Mouse (Mus musculus): Measurements from ENCODE around the gene Ldlrad3. TPM values are rescaled to one million over a fixed set of nuclear protein-coding genes. Genes with fewer than 3 reads are reported as not detected.
A peak's percentile ranks its signal among the peaks of the same experiment; 100 is the strongest.

Ldlrad3 gene
- polyA plus RNA-seq, 1 experiment, result 18.5 TPM

- Histone ChIP-seq H3K4me3 (ENCODE audit: insufficient read depth, low read depth, low read length) (no peak overlapping the region), H3K36me3 (ENCODE audit: control insufficient read depth, insufficient read depth, low read length) (no peaks in the 10 kb centered on the region), H3K27me3 (replicated peaks; ENCODE audit: control insufficient read depth, insufficient read depth, low read length) (no peaks in the 10 kb centered on the region), H3K27ac (ENCODE audit: insufficient read depth, low read depth, low read length) (no peak overlapping the region), H3K4me1 (ENCODE audit: control insufficient read depth, insufficient read depth, low read length) (peaks cover 5% of the 10 kb centered on the region; the same call in 1 of the 2 replicates)
- DNase-seq, result no peak
- TF ChIP-seq POLR2A (IDR thresholded peaks at IDR 0.05; ENCODE audit: low read depth, low read length) (no peak), CTCF (conservative IDR thresholded peaks at IDR 0.05; ENCODE audit: insufficient read depth, insufficient read length, low read depth, low read length) (no peak)
- WGBS, result 86% methylated on average over 7 of the region's 7 CpGs
Observed at GRCm38 (mm10) chr2:101950716-101951520, 235.3 kb downstream of the Ldlrad3 start.

- H3K4me3 ChIP-seq (ENCODE audit: insufficient read depth, low read depth, low read length), result no peak overlapping the region
- no peaks in the 10 kb centered on the region; the same call in 1 of the 2 replicates for H3K4me1 ChIP-seq (ENCODE audit: control insufficient read depth, insufficient read depth, low read length)
- no peak overlapping the region for H3K27ac ChIP-seq (ENCODE audit: insufficient read depth, low read depth, low read length)
- H3K36me3 ChIP-seq (ENCODE audit: control insufficient read depth, insufficient read depth, low read length), result no peaks in the 10 kb centered on the region
- 95% methylated on average over 1 of the region's 1 CpGs for WGBS
- H3K27me3 ChIP-seq (replicated peaks; ENCODE audit: control insufficient read depth, insufficient read depth, low read length), result no peaks in the 10 kb centered on the region
- DNase-seq, result no peak
- no peak for TF ChIP-seq CTCF (conservative IDR thresholded peaks at IDR 0.05; ENCODE audit: insufficient read depth, insufficient read length, low read depth, low read length)
- TF ChIP-seq POLR2A (IDR thresholded peaks at IDR 0.05; ENCODE audit: low read depth, low read length), result no peak
Observed at GRCm38 (mm10) chr2:101935006-101935405, 251.2 kb downstream of the Ldlrad3 start.

DNA sequence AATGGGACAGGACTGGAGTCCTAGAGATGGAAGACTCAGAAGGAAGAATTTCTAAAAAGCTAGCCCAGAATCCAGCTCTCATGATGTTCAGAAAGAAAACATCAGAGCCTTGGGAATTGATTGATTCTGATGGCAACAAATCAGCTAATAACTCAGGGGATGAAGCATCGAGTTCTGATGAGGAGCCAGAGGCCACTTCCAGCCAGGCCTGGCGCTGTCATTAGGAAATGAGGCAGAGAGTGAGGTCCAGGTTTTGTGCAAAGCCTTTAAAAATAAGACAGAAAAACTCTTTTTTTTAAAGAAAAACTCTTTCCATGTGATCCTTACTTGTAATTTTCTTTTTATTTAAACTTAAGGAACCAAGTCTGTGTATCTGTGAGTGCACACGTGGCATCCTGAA is 252.9 kb downstream of the Ldlrad3 start:
- 93% methylated on average over 3 of the region's 3 CpGs for WGBS
- DNase-seq, result no peak
- Histone ChIP-seq H3K27me3 (replicated peaks; ENCODE audit: control insufficient read depth, insufficient read depth, low read length) (no peaks in the 10 kb centered on the region), H3K36me3 (ENCODE audit: control insufficient read depth, insufficient read depth, low read length) (no peaks in the 10 kb centered on the region), H3K4me3 (ENCODE audit: insufficient read depth, low read depth, low read length) (no peak overlapping the region), H3K4me1 (ENCODE audit: control insufficient read depth, insufficient read depth, low read length) (no peaks in the 10 kb centered on the region; the same call in 1 of the 2 replicates), H3K27ac (ENCODE audit: insufficient read depth, low read depth, low read length) (no peak overlapping the region)
- TF ChIP-seq CTCF (conservative IDR thresholded peaks at IDR 0.05; ENCODE audit: insufficient read depth, insufficient read length, low read depth, low read length) (no peak), POLR2A (IDR thresholded peaks at IDR 0.05; ENCODE audit: low read depth, low read length) (no peak)

DNA sequence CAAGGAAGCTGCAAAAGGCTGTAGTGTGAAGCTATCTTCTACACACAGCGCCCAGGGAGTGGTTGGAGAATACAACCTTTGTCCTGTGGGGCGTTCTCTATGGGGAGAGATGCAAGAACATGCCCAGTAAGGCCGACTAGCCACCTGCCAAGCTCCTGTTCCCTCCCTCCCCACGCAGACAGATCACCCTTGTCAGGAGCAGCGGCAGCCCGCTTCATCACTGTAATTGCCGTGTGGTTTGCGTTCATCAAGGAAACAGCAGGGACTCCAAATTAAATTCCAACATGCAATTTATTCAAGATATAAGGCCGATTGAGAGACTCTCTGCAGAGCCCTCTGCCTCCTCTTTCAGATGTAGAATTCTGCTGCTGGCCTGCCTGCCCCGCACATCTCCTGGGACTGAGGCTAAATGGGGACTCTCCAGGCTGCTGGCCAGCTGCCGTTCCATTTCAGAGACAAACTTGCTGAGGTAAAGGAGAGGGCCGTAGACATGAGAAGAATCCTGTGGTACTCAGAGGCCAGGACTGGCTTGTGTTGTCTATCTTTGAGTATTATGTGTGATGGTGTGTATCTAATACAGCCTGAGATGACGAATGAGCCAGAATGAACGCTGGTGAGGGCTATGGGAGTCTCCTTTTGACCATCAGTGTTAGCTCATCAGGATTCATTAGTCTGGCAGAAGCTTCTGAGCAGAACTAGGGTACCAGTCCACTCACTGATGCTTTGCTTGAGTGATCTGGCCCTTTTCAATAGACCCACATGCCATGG is 253.8 kb downstream of the Ldlrad3 start:
- peak; percentile 53 for DNase-seq
- no peak for TF ChIP-seq CTCF (conservative IDR thresholded peaks at IDR 0.05; ENCODE audit: insufficient read depth, insufficient read length, low read depth, low read length)
- TF ChIP-seq POLR2A (IDR thresholded peaks at IDR 0.05; ENCODE audit: low read depth, low read length), result no peak
- 70% methylated on average over 14 of the region's 14 CpGs for WGBS
- no peaks in the 10 kb centered on the region for H3K27me3 ChIP-seq (replicated peaks; ENCODE audit: control insufficient read depth, insufficient read depth, low read length)
- H3K4me1 ChIP-seq (ENCODE audit: control insufficient read depth, insufficient read depth, low read length), result no peaks in the 10 kb centered on the region; the same call in 1 of the 2 replicates
- no peak overlapping the region for H3K27ac ChIP-seq (ENCODE audit: insufficient read depth, low read depth, low read length)
- no peaks in the 10 kb centered on the region for H3K36me3 ChIP-seq (ENCODE audit: control insufficient read depth, insufficient read depth, low read length)
- H3K4me3 ChIP-seq (ENCODE audit: insufficient read depth, low read depth, low read length), result no peak overlapping the region

GRCm38 (mm10) chr2:101925591-101926188 is 260.5 kb downstream of the Ldlrad3 start:
- Histone ChIP-seq H3K4me1 (ENCODE audit: control insufficient read depth, insufficient read depth, low read length) (peaks cover 13% of the 10 kb centered on the region; the same call in 1 of the 2 replicates), H3K36me3 (ENCODE audit: control insufficient read depth, insufficient read depth, low read length) (no peaks in the 10 kb centered on the region), H3K4me3 (ENCODE audit: insufficient read depth, low read depth, low read length) (no peak overlapping the region), H3K27ac (ENCODE audit: insufficient read depth, low read depth, low read length) (no peak overlapping the region), H3K27me3 (replicated peaks; ENCODE audit: control insufficient read depth, insufficient read depth, low read length) (no peaks in the 10 kb centered on the region)
- no peak for TF ChIP-seq CTCF (conservative IDR thresholded peaks at IDR 0.05; ENCODE audit: insufficient read depth, insufficient read length, low read depth, low read length)
- no peak for TF ChIP-seq POLR2A (IDR thresholded peaks at IDR 0.05; ENCODE audit: low read depth, low read length)
- DNase-seq, result no peak
- 92% methylated on average over 12 of the region's 12 CpGs for WGBS

DNA sequence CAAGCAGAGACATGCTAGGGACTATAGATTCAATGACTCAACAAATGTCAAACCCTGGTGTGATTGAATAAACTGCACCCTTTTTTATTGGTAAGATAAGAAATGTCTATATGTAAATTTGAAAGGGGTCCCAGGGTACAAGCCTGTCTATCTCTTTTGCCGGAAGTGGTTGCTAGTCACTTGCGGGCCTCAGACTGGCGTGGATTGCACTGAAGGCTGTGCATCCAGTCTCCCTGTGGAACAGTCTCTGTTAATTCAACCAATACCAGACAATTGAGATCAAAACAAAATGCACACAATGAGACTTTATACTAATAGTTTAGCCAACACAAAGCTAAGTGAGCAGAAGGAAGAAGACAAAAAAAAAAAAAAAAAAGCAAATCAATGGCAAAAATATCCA is 261.0 kb downstream of the Ldlrad3 start:
- Histone ChIP-seq H3K4me3 (ENCODE audit: insufficient read depth, low read depth, low read length) (no peak overlapping the region), H3K27me3 (replicated peaks; ENCODE audit: control insufficient read depth, insufficient read depth, low read length) (no peaks in the 10 kb centered on the region), H3K36me3 (ENCODE audit: control insufficient read depth, insufficient read depth, low read length) (no peaks in the 10 kb centered on the region), H3K4me1 (ENCODE audit: control insufficient read depth, insufficient read depth, low read length) (peaks cover 13% of the 10 kb centered on the region; the same call in 1 of the 2 replicates), H3K27ac (ENCODE audit: insufficient read depth, low read depth, low read length) (no peak overlapping the region)
- 98% methylated on average over 3 of the region's 3 CpGs for WGBS
- TF ChIP-seq CTCF (conservative IDR thresholded peaks at IDR 0.05; ENCODE audit: insufficient read depth, insufficient read length, low read depth, low read length), result no peak
- no peak for TF ChIP-seq POLR2A (IDR thresholded peaks at IDR 0.05; ENCODE audit: low read depth, low read length)
- DNase-seq, result no peak

Data from kidney, adult 2 months (tissue).